Mouse (Mus musculus) E14TG2a.4 (cell line): ENCODE results near the gene Gabarap.

Experiments used
- CTCF ChIP-seq: conservative IDR thresholded peaks from 2 replicates; pipeline ENCODE4 v1.5.1; 2014; ENCODE audit warnings: low read length
- NANOG ChIP-seq: IDR thresholded peaks from 2 replicates; pipeline ENCODE4 v1.6.1; 2014; ENCODE audit warnings: borderline replicate concordance, low read length, mixed read lengths
- POU5F1 ChIP-seq: IDR thresholded peaks from 2 replicates; pipeline ENCODE4 v1.6.1; 2014; ENCODE audit warnings: low read length, borderline replicate concordance

- no peak for TF ChIP-seq CTCF
- no peak for TF ChIP-seq POU5F1
- TF ChIP-seq NANOG = 0 out of 2 replicates have a peak, but pooled peaks have one; percentile 3
These were observed 10.5 kb upstream of the Gabarap start for GRCm38 (mm10) chr11:69980196-69981140.
